Mouse (Mus musculus) kidney, adult 2 months (tissue): Measurements from ENCODE around the gene Nemp1. TPM values are rescaled to one million over a fixed set of nuclear protein-coding genes. Genes with fewer than 3 reads are reported as not detected.

Experiments
- DNase-seq: peaks from one replicate; pipeline ENCODE4 v3.0.0; 2021
- H3K27ac ChIP-seq: fragments of 200-500 bp; 2 replicates; pipeline ENCODE4 v1.5.1; 2012; ENCODE audit warnings: low read depth, low read length, control low read depth, inconsistent platforms; ENCODE audit not compliant: insufficient read depth
- H3K27me3 ChIP-seq: fragments of 200-500 bp; replicated peaks from 2 replicates; pipeline ENCODE4 v1.6.1; 2012; ENCODE audit warnings: mild to moderate bottlenecking, moderate library complexity, low read length, inconsistent platforms; ENCODE audit not compliant: control insufficient read depth, insufficient read depth
- H3K36me3 ChIP-seq: fragments of 200-500 bp; 2 replicates; pipeline ENCODE4 v1.6.1; 2012; ENCODE audit warnings: mild to moderate bottlenecking, moderate library complexity, low read length, inconsistent platforms; ENCODE audit not compliant: control insufficient read depth, insufficient read depth
- H3K4me1 ChIP-seq: fragments of 200-500 bp; 2 replicates; pipeline ENCODE4 v1.6.1; 2011; ENCODE audit warnings: low read length; ENCODE audit not compliant: control insufficient read depth, insufficient read depth
- H3K4me3 ChIP-seq: fragments of 200-500 bp; 2 replicates; pipeline ENCODE4 v1.5.1; 2011; ENCODE audit warnings: mild to moderate bottlenecking, low read depth, low read length, control low read depth; ENCODE audit not compliant: insufficient read depth
- CTCF ChIP-seq: fragments of 200-500 bp; conservative IDR thresholded peaks from 2 replicates; pipeline ENCODE4 v1.5.1; 2011; ENCODE audit warnings: low read depth, mild to moderate bottlenecking, control low read depth, low read length, moderate library complexity, mixed read lengths; ENCODE audit not compliant: insufficient read depth, insufficient read length
- POLR2A ChIP-seq: fragments of 200-500 bp; IDR thresholded peaks from one replicate; pipeline ENCODE4 v1.6.1; 2011; ENCODE audit warnings: low read depth, low read length, control low read depth
- WGBS: fragments of 180-500 bp; shearing (Covaris S2); methylation state at CpG from one replicate; pipeline ENCODE4 v1.1.7; 2018; 5-methylcytosine and 5-hydroxymethylcytosine counted together
- polyA plus RNA-seq: library from polyadenylated mRNA; depleted of rRNA; stranded (reverse); fragments of >200 nt; gene quantifications from 2 replicates; pipeline ENCODE4 v1.2.3, GENCODE M21; 2012; rRNA removed

Gene Nemp1
- polyA plus RNA-seq, 1 experiment = 2.5 TPM

- Histone ChIP-seq H3K4me3 (no peak overlapping the region), H3K27ac (peak overlapping the region; percentile 14; the same call in 1 of the 2 replicates), H3K4me1 (peaks cover 19% of the 10 kb centered on the region), H3K36me3 (peaks cover 6% of the 10 kb centered on the region), H3K27me3 (no peaks in the 10 kb centered on the region)
- WGBS = 17% methylated on average over 5 of the region's 5 CpGs
- no peak for TF ChIP-seq CTCF
- peak; percentile 46 for DNase-seq
Observed at GRCm38 (mm10) chr10:127745886-127746285, 79.2 kb downstream of the Nemp1 start.

DNA sequence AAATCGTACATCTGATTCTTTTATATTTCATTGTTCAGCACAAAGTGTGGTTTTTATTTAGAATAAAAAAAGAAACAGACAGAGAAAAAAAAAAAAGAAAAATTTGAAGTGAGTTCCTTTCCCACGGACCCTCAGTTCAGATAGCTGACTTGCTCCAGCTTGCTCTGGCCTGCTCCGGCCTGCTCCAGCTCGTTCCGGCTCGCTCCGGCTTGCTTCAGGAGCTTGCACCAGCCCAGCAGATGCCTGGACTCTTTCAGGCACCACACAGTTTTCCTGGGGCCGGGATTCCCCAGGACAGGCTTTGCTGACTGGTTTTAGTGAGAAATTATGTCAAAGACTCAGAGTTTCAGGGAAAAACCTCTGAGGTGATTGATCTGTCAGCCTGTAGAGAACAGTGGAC, 80.6 kb downstream of the Nemp1 start:
- no peak overlapping the region for H3K4me3 ChIP-seq
- H3K27ac ChIP-seq = peak overlapping the region; percentile 5; the same call in 1 of the 2 replicates
- H3K36me3 ChIP-seq = peaks cover 6% of the 10 kb centered on the region
- TF ChIP-seq CTCF = no peak
- no peak for TF ChIP-seq POLR2A
- no peaks in the 10 kb centered on the region for H3K27me3 ChIP-seq
- DNase-seq = peak; percentile 76
- WGBS = 51% methylated on average over 8 of the region's 8 CpGs
- H3K4me1 ChIP-seq = peaks cover 19% of the 10 kb centered on the region

DNA sequence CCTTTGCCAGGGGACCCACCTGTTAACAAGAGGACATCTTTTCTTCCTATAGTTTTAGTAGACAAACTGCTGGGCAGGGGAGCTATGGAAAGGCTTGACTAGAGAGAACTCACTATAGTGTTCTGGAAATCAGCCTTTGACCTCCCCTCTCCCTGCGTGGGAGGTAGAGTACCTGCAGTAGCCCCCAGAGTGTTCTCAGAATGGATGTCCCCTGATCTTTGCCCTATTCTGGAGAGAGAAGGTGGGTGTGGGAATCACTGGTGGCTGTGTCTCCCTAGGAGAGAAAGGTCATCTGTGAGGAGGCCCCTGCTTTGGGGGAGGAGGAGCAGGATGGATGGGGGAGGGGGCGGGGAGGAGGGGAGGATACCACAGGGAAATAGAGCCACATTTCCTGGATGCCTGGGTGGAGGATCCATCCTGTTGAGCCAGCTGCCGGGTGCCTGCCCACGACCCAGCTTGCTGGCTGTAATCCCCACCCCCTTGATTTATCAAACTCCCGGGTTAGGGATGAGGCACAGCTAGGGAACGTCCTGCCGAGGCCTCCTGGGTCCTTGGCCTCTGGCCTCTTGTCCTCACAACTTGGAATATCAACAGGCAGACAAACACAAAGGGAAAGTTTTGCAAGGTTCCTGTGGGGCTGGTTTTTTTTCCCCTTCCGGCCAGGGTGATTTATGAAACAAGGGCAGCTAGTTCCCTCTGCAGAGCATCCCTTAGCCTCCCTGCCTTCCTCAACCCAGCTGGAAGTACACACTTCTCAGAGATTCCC, 82.3 kb downstream of the Nemp1 start:
- H3K27ac ChIP-seq = peak overlapping the region; percentile 26
- H3K4me3 ChIP-seq = no peak overlapping the region
- peak; percentile 89 for DNase-seq
- 16% methylated on average over 8 of the region's 8 CpGs for WGBS
- no peaks in the 10 kb centered on the region for H3K27me3 ChIP-seq
- TF ChIP-seq CTCF = no peak
- no peak for TF ChIP-seq POLR2A
- peaks cover 19% of the 10 kb centered on the region for H3K4me1 ChIP-seq
- H3K36me3 ChIP-seq = no peaks in the 10 kb centered on the region

DNA sequence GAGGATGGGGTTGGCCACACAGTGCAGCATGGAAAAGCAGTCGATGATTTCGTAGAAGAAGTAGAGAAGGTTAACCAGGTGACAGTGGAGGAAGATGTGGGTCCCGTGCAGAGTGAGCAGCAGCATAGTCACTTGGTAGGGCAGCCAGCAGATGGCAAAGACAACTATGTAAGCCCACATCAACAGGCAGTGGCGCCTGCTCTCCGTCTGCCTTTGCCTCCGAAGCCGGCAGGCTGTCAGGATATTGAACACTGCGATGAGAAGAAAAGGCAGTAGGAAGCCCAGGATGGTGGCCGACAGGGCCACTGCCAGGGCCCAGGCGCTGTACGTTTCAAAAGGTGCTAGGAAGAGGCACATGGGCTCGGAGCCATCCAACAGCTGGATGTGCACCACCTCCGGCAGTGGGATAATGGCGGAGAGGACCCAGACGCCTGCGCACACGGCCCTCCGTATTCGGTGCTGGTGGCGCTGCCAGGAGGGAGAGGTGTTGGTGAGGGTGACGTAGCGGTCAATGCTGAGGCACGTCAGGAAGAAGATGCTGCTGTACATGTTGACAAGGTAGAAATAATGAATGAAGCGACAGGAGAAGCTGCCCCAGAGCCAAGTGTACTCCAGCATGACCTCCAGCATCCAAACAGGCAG, 83.6 kb downstream of the Nemp1 start:
- TF ChIP-seq CTCF = no peak
- TF ChIP-seq POLR2A = no peak
- H3K27ac ChIP-seq = peak overlapping the region; percentile 31
- H3K36me3 ChIP-seq = no peaks in the 10 kb centered on the region
- peaks cover 27% of the 10 kb centered on the region for H3K4me1 ChIP-seq
- WGBS = 69% methylated on average over 24 of the region's 24 CpGs
- peak; percentile 27 for DNase-seq
- no peaks in the 10 kb centered on the region for H3K27me3 ChIP-seq
- peak overlapping the region; percentile 30 for H3K4me3 ChIP-seq

Other genes with a start within 250 kb of the Nemp1 start
- 1.2 and 3.0 TPM in 2 replicates for gene Stac3, start 165.2 kb upstream of the Nemp1 start, polyA plus RNA-seq
- 24.4 and 27.4 TPM in 2 replicates for gene Ndufa4l2, start 151.9 kb upstream of the Nemp1 start, polyA plus RNA-seq
- gene Shmt2, start 144.5 kb upstream of the Nemp1 start, polyA plus RNA-seq = 232 and 274 TPM in 2 replicates
- 2.0 and 2.2 TPM in 2 replicates for gene Nxph4, start 132.3 kb upstream of the Nemp1 start, polyA plus RNA-seq
- gene Lrp1, start 45.8 kb upstream of the Nemp1 start, polyA plus RNA-seq = 55.3 and 57.8 TPM in 2 replicates
- gene Stat6, start 23.9 kb upstream of the Nemp1 start, polyA plus RNA-seq = 70.2 and 72.1 TPM in 2 replicates
- gene Nab2, start 1.7 kb downstream of the Nemp1 start, polyA plus RNA-seq = 17.9 and 18.6 TPM in 2 replicates
- gene Myo1a, start 38.3 kb downstream of the Nemp1 start, polyA plus RNA-seq = 0.06 and 0.18 TPM in 2 replicates
- gene Tac2, start 57.6 kb downstream of the Nemp1 start, polyA plus RNA-seq = 0.26 TPM in 1 of 2 replicates, not detected in the other
- 7.2 and 7.3 TPM in 2 replicates for gene Zbtb39, start 72.6 kb downstream of the Nemp1 start, polyA plus RNA-seq
- gene Gpr182, start 84.8 kb downstream of the Nemp1 start, polyA plus RNA-seq = 8.1 and 9.7 TPM in 2 replicates
- 1.1 and 1.3 TPM in 2 replicates for gene Rdh1, start 92.8 kb downstream of the Nemp1 start, polyA plus RNA-seq
- 2.1 and 2.3 TPM in 2 replicates for gene Rdh16f1, start 92.9 kb downstream of the Nemp1 start, polyA plus RNA-seq
- gene Rdh9, start 109.5 kb downstream of the Nemp1 start, polyA plus RNA-seq = 0.10 and 0.13 TPM in 2 replicates
- 61.2 and 67.5 TPM in 2 replicates for gene Rdh16, start 134.3 kb downstream of the Nemp1 start, polyA plus RNA-seq
- 1.6 and 2.0 TPM in 2 replicates for gene Rdh19, start 183.0 kb downstream of the Nemp1 start, polyA plus RNA-seq
- gene Rdh16f2, start 199.6 kb downstream of the Nemp1 start, polyA plus RNA-seq = 391 and 483 TPM in 2 replicates
- gene Rdh7, start 221.9 kb downstream of the Nemp1 start, polyA plus RNA-seq = 0.20 and 0.31 TPM in 2 replicates
- 0.13 TPM in 1 of 2 replicates, not detected in the other for gene Sdr9c7, start 231.6 kb downstream of the Nemp1 start, polyA plus RNA-seq